Mouse (Mus musculus) cerebellum, adult 9-11 months (tissue): ENCODE measurements around the gene Maml2.
"Not testable (repeated sequence)": the region's sequence is repeated elsewhere in the genome, so short reads cannot be mapped to it uniquely, and the experiment has no call there.

Experiments used
- DNase-seq: peaks from one replicate; pipeline ENCODE4 v3.0.0; 2022

The Maml2 gene

GRCm38 (mm10) chr9:13686977-13687659 is 389.4 kb downstream of the Maml2 start:
- no peak for DNase-seq

DNA sequence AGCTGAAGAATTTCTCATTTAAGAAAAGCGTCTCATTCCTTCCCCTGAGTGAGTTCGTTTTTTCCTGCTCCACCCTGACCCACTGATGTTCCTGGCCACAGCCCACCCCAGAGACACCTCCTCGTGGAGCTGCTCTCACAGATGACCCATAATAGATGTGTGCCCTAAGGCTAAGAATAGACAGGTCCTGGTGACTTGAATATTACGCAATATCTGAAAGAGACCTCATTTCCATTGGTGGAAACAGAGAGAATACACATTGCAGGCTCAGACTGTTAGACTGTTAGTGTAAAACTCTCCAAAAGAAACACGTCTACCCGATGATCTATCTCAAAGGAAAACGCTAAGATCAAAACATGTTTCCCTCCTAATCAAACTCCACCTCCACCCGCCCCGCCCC is 391.2 kb downstream of the Maml2 start:
- no peak for DNase-seq

- DNase-seq: no peak
Measured at GRCm38 (mm10) chr9:13690321-13690720, 392.6 kb downstream of the Maml2 start.

GRCm38 (mm10) chr9:13693693-13694284 is 396.0 kb downstream of the Maml2 start:
- no peak for DNase-seq

DNA sequence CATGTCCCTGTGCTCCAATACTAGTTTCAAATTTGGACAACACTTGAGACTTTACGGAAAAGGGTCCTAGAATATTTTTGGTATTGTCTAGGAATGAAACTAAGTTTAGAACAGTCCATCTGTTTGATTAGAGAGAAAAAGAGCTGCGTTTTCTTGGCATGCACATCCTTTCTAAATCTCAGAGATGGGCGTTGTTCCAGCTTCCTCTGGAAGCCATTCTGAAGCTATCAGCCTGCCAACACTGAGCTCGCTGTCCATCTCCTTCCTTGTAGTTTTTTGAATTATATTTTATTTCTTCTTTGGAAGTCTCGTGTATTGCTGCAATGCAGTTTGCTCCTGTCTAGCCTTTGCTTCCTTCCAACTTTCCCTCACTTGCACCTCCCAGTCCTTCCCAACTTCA is 396.5 kb downstream of the Maml2 start:
- peak; percentile 77 for DNase-seq

DNA sequence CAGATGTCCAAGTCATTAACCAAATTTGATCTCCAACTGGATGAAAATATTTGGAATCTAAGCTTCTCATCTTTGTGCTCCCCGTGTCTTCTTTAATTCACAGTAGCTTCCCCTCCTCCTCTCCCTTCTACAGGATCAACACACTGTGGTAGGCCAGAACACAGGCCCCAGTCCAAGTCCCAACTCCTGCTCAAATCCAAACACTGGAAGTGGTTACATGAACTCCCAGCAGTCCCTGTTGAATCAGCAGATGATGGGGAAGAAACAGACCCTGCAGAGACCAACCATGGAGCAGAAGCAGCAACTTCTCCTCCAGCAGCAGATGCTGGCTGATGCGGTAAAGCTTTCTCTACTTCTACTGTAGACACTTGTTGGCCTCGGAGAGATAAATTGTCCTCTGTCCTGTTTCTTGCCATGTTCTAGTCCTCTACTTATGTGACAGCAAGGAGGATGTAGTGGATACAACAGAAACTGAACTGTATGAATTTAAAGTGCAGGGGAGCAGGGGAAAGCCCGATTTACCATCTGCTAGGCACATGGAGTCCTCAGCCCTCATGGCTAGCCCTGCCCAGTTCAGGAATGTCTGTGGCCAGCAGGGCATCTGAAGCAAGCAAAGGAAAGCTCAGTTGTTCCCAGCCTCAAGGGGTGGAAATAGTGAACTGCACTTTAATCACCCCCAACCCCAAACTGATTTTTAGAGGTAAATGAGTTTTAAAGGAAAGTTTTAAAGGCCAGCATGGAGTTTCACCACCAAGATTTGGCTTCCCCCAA is 399.5 kb downstream of the Maml2 start:
- DNase-seq: no peak

GRCm38 (mm10) chr9:13697869-13698268 is 400.1 kb downstream of the Maml2 start:
- DNase-seq: no peak

DNA sequence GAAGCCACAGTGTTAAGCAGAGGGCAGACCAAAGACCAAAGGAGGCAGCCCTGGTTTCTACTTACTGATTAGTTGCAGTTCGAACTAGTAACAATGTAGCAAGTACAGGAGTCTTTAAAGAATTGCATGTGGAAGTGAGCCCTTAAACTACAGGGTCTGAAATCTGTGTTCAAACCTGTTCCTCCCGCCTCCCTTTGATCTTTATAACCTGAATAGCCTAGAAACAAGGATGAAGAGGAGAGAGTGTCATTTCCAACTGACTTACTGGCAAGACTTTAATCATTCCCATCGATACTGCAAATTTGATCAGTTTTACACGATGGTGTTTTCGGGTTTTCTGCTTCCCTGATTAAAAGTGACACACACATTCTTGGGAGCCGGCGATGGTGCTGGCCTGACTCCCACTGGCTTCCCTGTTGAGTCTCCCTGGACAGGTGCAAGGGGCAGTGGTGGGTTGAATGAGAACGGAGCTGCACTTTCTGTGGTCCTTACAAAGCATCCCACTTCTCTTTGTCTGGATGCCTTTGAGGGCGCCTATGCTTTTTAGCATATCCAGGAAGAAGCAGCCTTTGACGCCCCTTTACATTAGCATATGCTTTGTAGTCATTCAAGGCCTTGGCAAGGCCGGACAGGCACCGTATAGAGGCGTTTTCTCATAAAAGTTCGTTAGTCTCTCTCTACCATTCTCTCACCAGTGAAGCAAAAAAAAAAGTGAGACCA is 401.5 kb downstream of the Maml2 start:
- DNase-seq: no peak

DNA sequence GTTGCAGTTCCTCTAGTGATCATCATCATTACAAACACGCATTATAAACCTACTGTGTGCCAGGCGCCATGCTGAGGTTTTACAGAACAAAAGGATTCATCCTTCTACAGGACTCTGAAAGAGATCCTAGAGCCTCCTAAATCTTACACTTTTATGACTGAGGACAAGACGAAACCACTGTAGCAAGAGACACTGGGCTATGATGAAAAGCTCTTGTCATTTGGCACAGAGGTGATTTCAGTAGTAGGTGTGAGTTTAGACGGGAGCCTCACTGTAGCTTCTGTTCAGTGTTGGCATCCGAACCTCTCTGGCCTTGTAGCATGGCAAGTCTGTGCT is 402.0 kb downstream of the Maml2 start:
- no peak for DNase-seq

GRCm38 (mm10) chr9:13701773-13702172 is 404.0 kb downstream of the Maml2 start:
- DNase-seq: no peak

DNA sequence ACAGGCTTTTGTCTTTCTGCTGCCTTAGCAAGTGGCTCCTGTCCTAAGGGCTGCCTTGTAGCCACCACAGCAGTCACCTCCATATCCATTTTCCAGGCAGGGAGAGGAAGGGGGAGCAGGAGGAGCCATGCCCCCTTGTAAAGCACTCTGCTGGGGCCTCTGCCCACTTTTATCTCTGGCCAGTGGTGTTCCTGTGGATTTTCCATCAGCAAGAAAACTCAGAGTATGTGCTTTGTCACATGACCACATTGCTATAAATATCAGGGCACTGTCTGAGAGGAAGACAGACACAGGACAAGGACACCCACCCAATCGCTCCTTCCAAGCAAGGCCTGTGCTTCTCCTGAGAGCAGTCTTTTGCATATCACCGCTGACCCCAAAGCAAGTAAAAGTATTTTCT is 405.3 kb downstream of the Maml2 start:
- DNase-seq: no peak

DNA sequence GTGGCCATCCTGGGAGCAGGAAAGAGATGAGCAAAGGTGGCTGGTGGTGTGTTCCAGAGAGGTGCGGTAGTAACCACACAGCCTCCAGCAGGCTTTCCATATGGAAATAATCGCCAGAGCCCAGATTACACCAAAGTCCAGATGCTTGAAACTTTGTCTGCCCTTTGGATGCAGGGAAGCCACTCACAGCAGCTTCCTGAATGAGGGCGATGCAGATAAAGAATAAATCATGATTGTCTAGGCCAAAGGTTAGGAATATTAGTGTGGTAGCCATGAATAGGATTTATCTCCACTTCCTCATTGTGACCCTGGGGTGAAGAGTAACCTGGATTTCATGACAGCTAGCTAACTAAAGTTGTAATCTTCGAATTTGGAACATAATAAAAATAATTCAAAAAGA is 407.2 kb downstream of the Maml2 start:
- DNase-seq: no peak

DNA sequence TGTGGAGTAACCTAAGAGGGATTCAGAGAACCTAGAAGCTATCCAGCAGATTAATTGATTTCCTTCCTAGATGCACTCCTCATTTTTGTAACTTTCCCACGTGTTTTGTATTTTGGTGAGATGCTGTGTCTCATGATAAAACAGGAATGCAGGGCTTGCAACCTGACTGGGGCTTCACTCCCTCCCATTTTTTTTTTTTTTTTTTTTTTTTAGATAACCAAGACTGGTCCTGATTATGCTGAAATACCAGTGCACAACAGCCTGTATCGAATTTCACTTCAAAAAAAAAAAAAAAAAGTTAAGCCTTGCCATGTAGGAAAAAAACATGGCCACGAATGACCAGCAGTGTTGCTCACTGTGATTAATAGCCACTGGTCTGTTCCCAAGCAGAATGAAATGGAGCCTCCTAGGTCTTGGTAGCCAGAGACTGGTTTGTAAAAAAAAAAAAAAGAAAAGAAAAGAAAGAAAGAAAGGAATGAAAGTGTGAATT is 409.4 kb downstream of the Maml2 start:
- DNase-seq: no peak

- DNase-seq: no peak
Measured at GRCm38 (mm10) chr9:13709436-13709835, 411.7 kb downstream of the Maml2 start.

- DNase-seq: not testable (repeated sequence)
Measured at GRCm38 (mm10) chr9:13715891-13716290, 418.1 kb downstream of the Maml2 start.

DNA sequence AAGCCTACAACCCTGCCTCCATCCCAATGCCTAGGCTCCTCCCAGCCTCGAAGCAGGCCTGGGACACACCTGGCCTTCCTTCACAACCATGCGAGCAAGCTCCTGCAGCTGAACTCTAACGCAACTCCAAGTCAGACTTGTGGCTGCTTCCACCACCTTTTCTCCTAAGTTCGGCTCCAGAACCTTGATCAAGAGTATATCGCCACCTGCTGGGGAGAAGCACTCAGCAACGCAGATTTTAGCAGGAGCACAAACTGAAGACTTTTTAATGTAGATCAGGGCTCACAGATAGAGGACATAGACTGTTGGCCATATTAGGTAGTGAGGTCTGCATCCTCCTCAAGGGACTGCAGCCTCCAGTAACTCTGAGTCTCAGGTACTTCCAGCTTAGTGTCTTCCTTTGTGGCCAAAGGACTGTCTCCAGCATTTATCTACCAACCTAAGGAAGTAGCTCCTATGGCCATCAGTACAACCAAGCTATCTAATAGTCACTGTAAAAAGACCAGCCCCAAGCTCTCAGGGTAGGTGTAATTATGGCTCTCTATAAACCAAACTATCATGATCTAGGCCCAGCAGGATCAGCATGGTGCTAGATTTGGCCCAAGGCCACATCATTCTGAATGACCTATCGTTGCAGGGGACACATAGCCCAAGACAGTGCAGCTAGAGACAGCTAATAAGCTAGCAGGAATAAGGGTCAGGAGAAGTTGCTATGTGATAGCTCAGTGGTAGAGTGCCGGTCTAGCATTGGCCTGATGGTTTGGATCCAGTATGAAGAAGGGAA is 418.8 kb downstream of the Maml2 start:
- DNase-seq: peak; percentile 72

DNA sequence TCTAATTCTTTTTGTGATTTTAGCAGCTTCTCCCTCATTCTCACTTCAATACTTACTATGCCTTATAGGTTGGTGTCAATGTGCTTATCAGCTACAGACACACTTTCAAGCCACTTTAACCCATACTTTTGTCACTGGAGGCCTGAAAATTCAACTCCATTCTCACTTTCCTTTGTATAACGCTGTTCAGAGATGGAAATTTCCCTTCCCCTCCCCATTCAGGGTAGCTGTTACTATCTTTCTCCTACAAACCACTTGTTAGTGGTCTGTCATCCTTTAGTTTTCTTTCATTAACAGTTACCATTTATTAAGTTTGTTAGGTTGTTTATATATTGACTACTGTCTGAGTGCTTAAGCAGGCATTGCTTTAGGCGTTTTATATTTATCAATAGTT is 450.6 kb downstream of the Maml2 start, which contains the start of gene Mtmr2:
TSS of gene Mtmr2 (plus strand) at position 7 of the 394 bp plus-strand sequence.
- DNase-seq: no peak

- DNase-seq: peak; percentile 95
Measured at GRCm38 (mm10) chr9:13748798-13749674, 451.3 kb downstream of the Maml2 start.

GRCm38 (mm10) chr9:13749675-13749998 is 451.9 kb downstream of the Maml2 start:
- DNase-seq: no peak

DNA sequence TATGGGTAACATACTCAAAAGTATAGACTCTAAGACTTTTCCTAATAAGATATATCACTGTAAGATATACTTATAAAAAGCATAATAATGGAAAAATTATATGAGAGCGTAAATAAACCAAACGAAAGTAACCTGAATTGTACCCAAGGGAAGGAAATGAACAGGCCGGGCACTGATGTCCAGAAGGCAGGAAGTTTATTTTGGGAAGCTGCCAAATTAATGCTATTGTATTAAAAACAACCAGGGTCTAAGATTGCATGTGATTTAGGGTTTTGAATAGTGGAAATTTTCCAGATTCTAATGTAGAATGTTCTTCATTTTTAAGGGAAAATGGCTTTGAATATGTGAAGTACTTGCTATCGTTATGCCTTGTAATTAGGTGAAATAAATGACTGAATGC is 454.8 kb downstream of the Maml2 start:
- DNase-seq: no peak
